Comparison of ENCODE assay signal across 19 mouse cellular contexts in genomic region chr19:28580499-28580898, GRCm38 (mm10).
DNase-seq lines count a peak whose midpoint lies in the region; ATAC-seq and TF ChIP-seq lines count a peak whose summit lies in the region.
"Had no signal": no experiment of that assay in that cellular context is flagged by ENCODE, and none has a peak within 500 bp of the region (broad histone marks: within the 10 kb centered on the region; RNA-seq: fewer than 3 reads in every experiment).

No protein-coding gene starts in this region.

- H3K27ac ChIP-seq in layer of hippocampus, adult 2 months = peak overlapping the region; percentile 75
- H3K27ac ChIP-seq in left cerebral cortex, adult 2 months = peak overlapping the region; percentile 37
- H3K27ac ChIP-seq in hindbrain, embryonic 16.5 days (ENCODE audit: low read depth, low read length) = no peak overlapping the region
- H3K27ac ChIP-seq: liver, embryonic 15.5 days had no signal

- H3K9ac ChIP-seq in hindbrain, embryonic 16.5 days (ENCODE audit: low read depth, low read length) = no peak overlapping the region
- H3K9ac ChIP-seq: heart, embryonic 12.5 days; hindbrain, embryonic 14.5 days; liver, embryonic 15.5 days had no signal

- 76% methylated on average over 8 of the region's 8 CpGs for WGBS in hindbrain, embryonic 16.5 days

- no peak overlapping the region for H3K4me3 ChIP-seq in layer of hippocampus, adult 2 months
- H3K4me3 ChIP-seq in left cerebral cortex, adult 2 months = no peak overlapping the region
- no peak overlapping the region for H3K4me3 ChIP-seq in hindbrain, embryonic 16.5 days (ENCODE audit: low read length)
- H3K4me3 ChIP-seq: erythroblast, embryonic 14.5 days; heart, embryonic 12.5 days; liver, embryonic 15.5 days; myocyte had no signal

- no peaks in the 10 kb centered on the region for H3K9me3 ChIP-seq in hindbrain, embryonic 16.5 days (ENCODE audit: control insufficient read depth, low read length)
- H3K9me3 ChIP-seq: heart, embryonic 12.5 days; liver, embryonic 15.5 days had no signal

- ATAC-seq in hindbrain, embryonic 16.5 days = no peak
- ATAC-seq: activated CD4-positive, CD25-positive, alpha-beta regulatory T cell, adult 4 months; intestine, embryonic 16.5 days; Patski had no signal

- H3K27me3 ChIP-seq in hindbrain, embryonic 16.5 days (replicated peaks; ENCODE audit: control insufficient read depth, insufficient read depth, low read length) = no peaks in the 10 kb centered on the region
- H3K27me3 ChIP-seq: heart, embryonic 12.5 days; liver, embryonic 15.5 days; Patski had no signal

- no peak for DNase-seq in layer of hippocampus, adult 2 months (ENCODE audit: low spot score in 2 of 2)
- no peak for DNase-seq in layer of hippocampus, adult 9-10 months (ENCODE audit: low spot score)
- peak; percentile 44 to 54 for DNase-seq in right cerebral cortex, adult 2 months (ENCODE audit: low spot score in 2 of 2)
- no peak for DNase-seq in right cerebral cortex, postnatal 4 days
- DNase-seq in left cerebral cortex, adult 2 months (ENCODE audit: extremely low spot score in 1 of 2, low spot score in 2 of 2) = peak; percentile 21 to 44
- DNase-seq in spleen, postnatal 36 days (ENCODE audit: low spot score in 2 of 2) = no peak
- DNase-seq: adrenal gland, postnatal 14 days; cerebellum, adult 18-20 months; lung, postnatal 14 days; spleen, adult 18-20 months had no signal

- no peak overlapping the region for H3K4me2 ChIP-seq in hindbrain, embryonic 16.5 days (ENCODE audit: low read length)
- H3K4me2 ChIP-seq: heart, embryonic 12.5 days; hindbrain, embryonic 14.5 days; liver, embryonic 15.5 days had no signal

- no peaks in the 10 kb centered on the region for H3K36me3 ChIP-seq in hindbrain, embryonic 16.5 days (ENCODE audit: control insufficient read depth, insufficient read depth, low read length)
- H3K36me3 ChIP-seq: heart, embryonic 12.5 days; liver, embryonic 15.5 days had no signal

- intact Hi-C loops in left cerebral cortex, adult 2 months (cut with DNase I) = no loop called here

- no peaks in the 10 kb centered on the region for H3K4me1 ChIP-seq in hindbrain, embryonic 16.5 days (ENCODE audit: control insufficient read depth, insufficient read depth, low read depth, low read length)
- H3K4me1 ChIP-seq: heart, embryonic 12.5 days; liver, embryonic 15.5 days had no signal

- no peak for TF ChIP-seq CTCF in layer of hippocampus, adult 2 months (conservative IDR thresholded peaks at IDR 0.05)
- no peak for TF ChIP-seq CTCF in left cerebral cortex, adult 2 months (IDR thresholded peaks at IDR 0.05)

Comparison
In these comparisons a context has a peak if more than half of its experiments do, and no peak if none do; other contexts are left out.
1. DNase-seq: peak in right cerebral cortex, adult 2 months (2 of 2) and left cerebral cortex, adult 2 months (2 of 2); none in layer of hippocampus, adult 2 months (0 of 2), layer of hippocampus, adult 9-10 months (single experiment), right cerebral cortex, postnatal 4 days (single experiment) and spleen, postnatal 36 days (0 of 2).